Mouse (Mus musculus) testis, postnatal 10 days (tissue): ENCODE data around the gene Sirt3.
A peak's percentile ranks its signal among the peaks of the same experiment; 100 is the strongest.

Source experiments
- DNase-seq: peaks from one replicate; pipeline ENCODE4 v3.0.0; 2021; ENCODE audit warnings: low spot score

The Sirt3 gene

GRCm38 (mm10) chr7:140847755-140848580 lies 34.1 kb downstream of the Sirt3 start, which contains the start of gene Odf3:
Gene Odf3 (plus strand): TSS chr7:140847805.
- peak; percentile 78 for DNase-seq

- no peak for DNase-seq
Measured at GRCm38 (mm10) chr7:140846676-140847075, 35.4 kb downstream of the Sirt3 start.

- no peak for DNase-seq
Measured at GRCm38 (mm10) chr7:140845683-140846082, 36.4 kb downstream of the Sirt3 start.

GRCm38 (mm10) chr7:140844905-140845665 lies 37.0 kb downstream of the Sirt3 start, which contains the start of gene Scgb1c1:
Gene Scgb1c1 (plus strand): TSS chr7:140845547.
- DNase-seq = peak; percentile 98

- no peak for DNase-seq
Measured at GRCm38 (mm10) chr7:140843806-140844205, 38.3 kb downstream of the Sirt3 start.

GRCm38 (mm10) chr7:140840750-140841735 lies 41.1 kb downstream of the Sirt3 start:
- DNase-seq = peak; percentile 19

- peak; percentile 39 for DNase-seq
Measured at GRCm38 (mm10) chr7:140839556-140839955, 42.6 kb downstream of the Sirt3 start.

- DNase-seq = no peak
Measured at GRCm38 (mm10) chr7:140836243-140837115, 45.6 kb downstream of the Sirt3 start.

GRCm38 (mm10) chr7:140835758-140836087 lies 46.4 kb downstream of the Sirt3 start:
- no peak for DNase-seq

- DNase-seq = no peak
Measured at GRCm38 (mm10) chr7:140834968-140835757, 46.9 kb downstream of the Sirt3 start, which contains the start of gene Urah. Gene Urah (plus strand): TSS chr7:140835018.

GRCm38 (mm10) chr7:140833341-140833740 lies 48.8 kb downstream of the Sirt3 start:
- DNase-seq = peak; percentile 29

GRCm38 (mm10) chr7:140831447-140831846 lies 50.7 kb downstream of the Sirt3 start:
- DNase-seq = peak; percentile 19

GRCm38 (mm10) chr7:140828171-140828881 lies 53.8 kb downstream of the Sirt3 start:
- no peak for DNase-seq

- DNase-seq = no peak
Measured at GRCm38 (mm10) chr7:140822731-140823130, 59.4 kb downstream of the Sirt3 start.

- no peak for DNase-seq
Measured at GRCm38 (mm10) chr7:140821653-140822329, 60.3 kb downstream of the Sirt3 start, which contains the start of gene Zfp941. Gene Zfp941 (minus strand): TSS chr7:140822178.

- DNase-seq = no peak
Measured at GRCm38 (mm10) chr7:140821305-140821652, 60.8 kb downstream of the Sirt3 start.

- no peak for DNase-seq
Measured at GRCm38 (mm10) chr7:140820173-140820572, 61.9 kb downstream of the Sirt3 start.
